Mouse (Mus musculus): ENCODE data around the gene Olfr975.
"Not testable (repeated sequence)": the region's sequence is repeated elsewhere in the genome, so short reads cannot be mapped to it uniquely, and the experiment has no call there.

Gene Olfr975

DNA sequence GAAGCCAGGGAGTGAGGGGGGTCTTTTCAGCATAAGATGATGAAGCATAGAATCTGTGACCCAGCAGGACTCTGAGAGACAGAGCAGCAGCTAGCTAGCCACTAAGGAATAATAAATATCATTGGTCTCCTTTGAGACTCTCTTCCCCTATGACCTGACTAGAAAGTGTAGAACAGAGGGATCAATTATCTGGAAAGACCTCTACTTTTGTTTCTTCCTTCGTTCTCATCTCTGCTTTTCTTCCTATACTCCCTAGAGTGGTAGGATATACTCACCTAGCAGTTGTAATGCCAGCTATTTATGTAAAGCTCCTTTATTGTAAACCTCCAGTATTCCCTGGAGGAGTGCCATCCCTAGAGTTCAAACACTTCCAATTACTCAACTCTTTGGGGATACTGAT lies at the start of gene Olfr975:
Gene Olfr975, minus strand, starts transcription at position 101 of the 400 bp plus-strand sequence.
- DNase-seq: no peak

DNA sequence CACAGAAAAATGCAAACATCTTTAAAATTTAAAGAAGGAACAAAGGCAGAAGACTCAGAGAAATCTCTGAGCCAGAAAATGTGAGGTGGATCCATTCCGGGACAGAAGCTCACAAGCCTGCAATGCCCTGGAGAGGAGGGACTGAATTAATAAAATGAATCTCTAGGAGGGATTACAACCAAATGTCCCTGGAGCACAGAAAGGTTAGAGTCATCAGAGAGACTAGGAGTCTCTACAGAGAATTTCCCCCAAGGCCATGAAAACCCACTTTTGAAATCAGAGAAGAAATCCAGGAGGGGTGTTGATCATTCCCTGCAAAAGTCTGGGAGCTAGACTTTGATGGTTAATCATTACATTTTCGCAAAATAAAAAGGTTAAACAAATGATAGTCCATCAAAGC lies 40.0 kb upstream of the Olfr975 start, which contains the start of gene Olfr978:
Gene Olfr978, plus strand, starts transcription at position 301 of the 400 bp plus-strand sequence.
- DNase-seq: no peak

DNA sequence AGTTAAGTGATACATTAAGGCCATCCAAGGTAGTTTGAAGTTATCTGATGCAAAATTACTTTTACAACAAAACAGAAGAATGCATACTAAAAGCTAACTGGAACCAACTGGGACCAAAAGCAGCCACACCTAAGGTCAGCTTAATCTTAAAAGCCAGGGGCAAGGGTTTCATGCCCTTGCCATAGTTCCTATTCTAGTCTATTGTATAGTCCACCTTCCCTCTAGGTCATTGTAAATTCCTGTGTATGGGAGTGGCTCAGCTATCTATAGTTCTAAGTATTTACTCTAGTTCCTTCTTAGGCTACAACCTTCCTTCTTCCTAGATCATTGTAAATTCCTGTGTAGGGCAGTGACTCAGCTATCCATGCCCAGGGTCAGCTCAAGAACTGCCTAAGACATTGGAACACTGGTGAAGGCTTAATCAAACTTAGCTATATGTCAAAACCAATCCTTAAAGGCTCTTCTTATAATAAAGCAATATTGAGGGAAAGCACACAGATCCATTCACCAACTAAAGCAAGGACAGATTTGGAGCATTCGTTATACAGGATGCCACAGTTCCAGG lies 24.8 kb upstream of the Olfr975 start:
- DNase-seq: not testable (repeated sequence)

DNA sequence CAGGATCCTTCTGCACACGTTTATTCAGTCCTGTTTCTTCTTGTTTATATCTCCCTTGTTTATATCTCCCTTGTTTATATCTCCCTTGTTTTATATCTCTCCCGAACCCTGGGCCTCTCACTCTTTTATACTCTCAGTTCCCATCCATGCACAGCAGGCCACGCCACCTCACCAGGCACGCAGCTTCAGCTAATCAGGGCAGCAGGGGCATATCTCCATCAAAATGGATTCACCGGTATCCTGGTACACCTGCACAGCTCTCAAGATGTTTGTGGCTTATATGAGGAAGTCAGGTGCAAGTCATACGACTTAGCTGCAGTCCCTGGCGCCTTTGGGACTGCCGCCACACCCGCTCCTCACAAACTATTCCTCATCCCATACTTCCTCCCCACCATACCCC lies 9.2 kb upstream of the Olfr975 start, which contains the start of gene Olfr976:
Gene Olfr976, minus strand, starts transcription at position 101 of the 400 bp plus-strand sequence.
- not testable (repeated sequence) for DNase-seq

DNA sequence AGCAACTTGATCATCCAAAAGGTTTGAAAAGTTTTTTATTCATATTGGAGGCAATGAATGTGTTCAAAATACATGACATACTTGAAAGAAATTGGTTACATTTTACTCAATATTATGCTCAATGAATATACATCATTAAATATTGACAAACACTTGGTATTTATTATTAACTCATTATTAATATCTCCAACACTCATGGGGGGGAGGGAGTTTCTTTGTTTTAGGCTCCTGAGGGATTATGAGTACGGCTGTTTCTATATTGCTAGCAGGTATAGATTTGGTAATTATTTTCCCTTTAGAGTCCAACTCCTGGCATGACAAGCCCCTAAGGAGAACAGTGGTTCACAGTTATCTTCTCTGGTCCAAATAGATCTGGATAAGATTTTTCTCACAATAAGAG lies 14.6 kb downstream of the Olfr975 start, which contains the start of gene Olfr974:
Gene Olfr974, plus strand, starts transcription at position 301 of the 400 bp plus-strand sequence.
- DNase-seq: no peak

DNA sequence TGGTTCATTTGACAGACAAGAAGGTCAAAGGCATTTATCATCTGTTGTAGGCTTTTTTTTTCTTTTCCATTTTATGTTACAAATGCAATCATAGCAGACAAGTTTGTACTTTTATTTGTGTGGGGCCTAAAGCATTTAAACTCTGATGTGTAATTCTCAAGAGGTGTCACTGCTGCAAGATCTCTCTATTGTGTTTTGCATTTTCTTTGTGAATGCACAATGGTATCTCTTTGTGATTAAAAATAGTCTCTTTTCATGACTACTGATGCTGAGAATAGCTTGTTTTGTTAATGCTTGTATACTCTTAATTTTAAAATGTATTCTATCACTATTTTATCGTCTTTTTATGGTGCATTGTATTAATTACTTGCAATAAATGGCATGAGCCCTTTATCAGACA lies 23.0 kb downstream of the Olfr975 start:
- not testable (repeated sequence) for DNase-seq

DNA sequence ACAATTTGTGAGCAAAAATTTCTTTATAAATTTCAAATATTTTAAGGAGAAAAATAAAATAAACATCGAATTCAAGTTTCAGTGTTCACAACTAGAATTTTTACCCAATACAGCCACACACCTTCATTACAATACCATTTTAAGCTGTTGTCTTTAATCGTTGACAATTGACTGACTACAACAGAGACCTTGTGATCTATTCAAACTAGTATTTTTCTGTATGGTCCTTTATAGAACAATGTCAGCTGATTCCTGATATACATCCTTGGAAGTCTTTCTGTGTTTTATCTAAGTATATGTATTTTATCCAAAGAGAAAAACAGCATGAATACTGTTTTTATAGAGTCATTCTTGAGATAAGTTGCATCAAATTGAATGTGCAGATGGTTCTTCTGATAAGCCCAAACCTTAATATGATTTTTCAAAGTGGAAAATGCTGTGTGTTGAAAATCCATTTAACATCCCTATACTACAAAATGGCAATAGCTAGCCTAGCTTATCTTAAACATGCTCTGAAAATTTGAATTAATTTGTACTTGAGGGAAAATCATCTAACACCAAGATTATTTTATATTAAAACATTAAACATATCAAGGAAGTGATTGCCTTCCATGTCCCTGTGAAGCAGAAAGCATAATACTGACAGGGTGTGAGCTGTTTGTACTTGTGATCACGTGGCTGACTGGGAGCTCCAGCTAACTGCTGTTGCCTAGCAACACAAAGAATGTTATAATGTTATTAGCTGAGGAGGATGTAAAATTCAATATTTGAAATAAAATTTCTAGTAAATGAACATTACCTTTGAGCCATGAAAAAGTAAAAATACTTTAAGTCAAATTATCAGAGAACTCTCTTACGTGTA lies 23.6 kb downstream of the Olfr975 start:
- not testable (repeated sequence) for DNase-seq

DNA sequence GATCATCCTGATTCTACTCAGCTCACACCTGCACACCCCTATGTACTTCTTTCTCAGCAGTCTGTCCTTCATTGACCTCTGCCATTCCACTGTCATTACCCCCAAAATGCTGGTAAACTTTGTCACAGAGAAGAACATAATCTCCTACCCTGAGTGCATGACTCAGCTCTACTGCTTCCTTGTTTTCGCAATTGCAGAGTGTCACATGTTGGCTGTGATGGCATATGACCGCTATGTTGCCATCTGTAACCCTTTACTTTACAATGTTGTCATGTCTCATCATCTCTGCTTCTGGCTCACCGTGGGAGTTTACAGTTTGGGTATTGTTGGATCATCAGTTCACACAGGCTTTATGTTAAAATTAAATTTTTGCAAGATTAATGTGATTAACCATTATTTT lies 41.9 kb downstream of the Olfr975 start:
- no peak for DNase-seq

DNA sequence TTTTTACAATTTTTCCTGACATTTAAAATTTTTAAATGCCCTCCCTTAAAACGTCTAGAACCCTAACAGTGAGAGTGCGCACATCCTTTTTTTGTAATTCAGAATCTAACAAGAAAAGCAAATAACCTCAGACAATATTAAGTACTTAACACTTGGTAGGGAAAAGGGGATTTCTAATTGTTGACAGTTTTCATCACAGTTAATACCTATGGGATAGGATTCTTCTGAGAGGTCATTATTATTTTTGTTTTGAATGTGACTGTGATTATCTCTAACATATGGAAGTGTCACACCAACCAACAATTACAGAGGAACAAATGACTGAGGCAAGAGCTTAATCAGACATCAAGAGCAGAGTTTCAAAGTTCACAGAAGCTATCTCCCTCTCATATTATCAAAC lies 44.8 kb downstream of the Olfr975 start, which contains the start of gene Olfr229:
Gene Olfr229, plus strand, starts transcription at position 301 of the 400 bp plus-strand sequence.
- DNase-seq: no peak

DNA sequence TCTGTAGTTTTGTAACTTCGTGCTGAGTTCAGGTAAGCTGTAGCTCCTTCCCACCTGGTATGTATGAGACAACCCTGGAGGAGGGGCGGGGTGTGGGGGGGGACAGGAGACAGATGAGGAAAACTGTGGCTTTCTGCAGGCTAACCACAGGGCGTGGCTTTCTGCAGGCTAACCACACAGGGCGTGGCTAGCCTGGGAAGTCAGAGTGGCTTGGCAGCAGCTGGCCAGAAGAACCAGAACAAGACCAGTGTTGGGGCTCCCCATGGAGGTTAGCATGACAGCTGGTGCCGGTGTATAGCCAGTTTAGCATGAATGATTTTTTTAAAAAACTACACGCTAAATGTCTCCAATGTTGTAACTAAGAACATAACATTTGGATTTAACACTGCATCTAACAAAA lies 46.7 kb downstream of the Olfr975 start:
- DNase-seq: no peak
